Mouse (Mus musculus) CH12F3 (cell line): ENCODE data around the gene Agpat1.

ENCODE experiments used
- in situ Hi-C: fragments of 300-500 bp; cut with MboI; formaldehyde crosslinking; loops from 2 replicates; pipeline ENCODE4 v1.14.3; 2020; ENCODE audit warnings: low sequenced_read_pairs

The Agpat1 gene

DNA sequence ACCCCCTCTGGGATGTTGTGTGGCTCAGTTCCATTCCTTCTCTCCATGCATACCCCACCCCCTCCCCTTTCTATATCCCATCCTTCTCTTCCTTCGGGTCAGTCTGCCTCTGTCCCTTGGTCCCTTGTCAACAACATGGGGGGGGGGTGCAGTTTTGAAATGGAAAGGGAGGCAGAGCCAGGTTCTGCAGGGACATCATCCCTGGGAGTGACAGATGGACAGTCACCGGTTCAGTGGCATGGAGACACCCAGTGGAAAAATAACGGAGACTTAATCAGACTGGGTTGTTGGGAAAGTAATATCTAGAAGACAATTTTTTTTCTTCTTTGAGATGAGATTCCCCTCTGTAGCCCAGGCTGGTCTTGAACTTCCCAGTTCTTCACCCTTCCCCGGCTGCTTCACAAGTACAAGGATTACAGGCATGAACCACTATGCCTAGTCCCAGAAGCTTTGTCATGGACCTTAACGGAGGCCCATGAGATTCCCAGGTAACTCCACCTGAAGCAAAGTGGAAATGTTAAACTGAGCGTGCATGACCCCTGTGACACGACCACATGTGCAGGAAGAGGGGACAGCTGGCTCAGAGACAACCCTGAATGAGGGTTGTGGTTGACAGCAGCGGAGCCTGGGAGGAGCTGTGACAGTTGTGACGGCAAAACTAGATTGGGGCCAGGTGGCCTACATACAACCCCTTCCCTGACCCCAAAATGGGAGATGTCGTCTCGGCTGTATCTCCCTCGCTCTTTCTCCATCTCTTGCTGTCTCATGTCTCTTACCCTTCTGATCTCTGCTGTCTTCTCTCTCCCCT, 25.9 kb downstream of the Agpat1 start:
- in situ Hi-C loops: loop anchor here (10.0 kb wide), 1 partner anchor 195 kb away; no protein-coding TSS in a partner anchor

DNA sequence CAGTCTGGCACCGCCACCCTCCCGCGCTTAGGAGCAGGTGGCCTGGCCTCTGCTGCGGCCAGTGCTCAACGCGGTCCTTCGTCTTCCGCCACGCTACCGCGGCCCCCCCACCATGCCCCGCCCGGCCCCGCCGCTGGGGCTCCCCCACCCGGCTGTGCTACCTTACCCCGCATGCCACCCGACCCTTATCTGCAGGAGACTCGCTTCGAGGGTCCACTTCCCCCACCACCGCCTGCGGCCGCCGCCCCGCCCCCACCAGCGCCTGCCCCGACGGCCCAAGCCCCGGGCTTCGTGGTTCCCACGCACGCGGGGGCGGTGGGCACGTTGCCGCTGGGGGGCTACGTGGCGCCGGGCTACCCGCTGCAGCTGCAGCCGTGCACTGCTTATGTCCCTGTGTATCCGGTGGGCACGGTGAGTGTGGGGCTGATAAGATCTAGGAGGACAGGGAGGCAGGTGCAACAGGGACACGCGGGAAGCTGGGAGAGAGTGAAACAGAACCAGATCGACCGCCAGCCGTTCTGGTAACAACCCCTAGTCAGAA, 26.8 kb downstream of the Agpat1 start:
- in situ Hi-C loops: no loop called here

DNA sequence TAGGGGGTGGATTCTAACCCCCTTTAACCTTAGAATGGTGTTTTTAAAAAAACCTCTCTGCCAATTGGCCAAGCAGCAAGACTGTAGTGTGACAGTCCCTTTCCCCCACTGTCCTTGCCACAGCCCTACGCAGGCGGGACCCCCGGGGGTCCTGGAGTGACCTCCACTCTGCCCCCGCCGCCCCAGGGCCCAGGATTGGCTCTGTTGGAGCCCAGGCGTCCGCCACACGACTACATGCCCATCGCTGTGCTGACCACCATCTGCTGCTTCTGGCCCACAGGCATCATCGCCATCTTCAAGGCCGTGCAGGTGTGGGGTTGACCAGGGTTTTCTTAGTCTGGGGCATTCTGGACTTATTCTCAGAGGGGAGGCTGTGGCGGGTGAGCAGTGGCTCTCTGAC, 27.6 kb downstream of the Agpat1 start:
- in situ Hi-C loops: no loop called here

DNA sequence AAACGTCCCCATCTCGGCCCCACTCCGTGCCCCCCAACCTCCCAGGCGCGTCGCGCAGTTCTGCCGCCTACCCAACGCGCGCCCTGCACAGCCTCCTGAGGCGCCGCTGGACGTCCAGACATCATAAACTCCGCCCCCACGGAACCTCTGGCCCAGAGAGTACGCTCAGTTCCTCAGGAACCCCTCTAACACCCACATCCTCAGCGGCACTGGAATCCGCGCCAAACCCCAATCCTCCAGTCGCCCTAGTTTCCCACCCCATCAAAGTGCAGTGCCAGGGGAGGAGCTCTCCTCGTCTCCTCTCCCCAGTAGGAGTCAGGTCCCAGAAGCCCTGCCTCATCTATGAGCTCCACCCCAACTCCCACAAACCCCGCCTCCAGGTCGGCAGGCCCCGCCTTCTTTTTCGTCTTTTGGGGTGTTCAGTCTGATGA, 28.2 kb downstream of the Agpat1 start:
- in situ Hi-C loops: no loop called here

DNA sequence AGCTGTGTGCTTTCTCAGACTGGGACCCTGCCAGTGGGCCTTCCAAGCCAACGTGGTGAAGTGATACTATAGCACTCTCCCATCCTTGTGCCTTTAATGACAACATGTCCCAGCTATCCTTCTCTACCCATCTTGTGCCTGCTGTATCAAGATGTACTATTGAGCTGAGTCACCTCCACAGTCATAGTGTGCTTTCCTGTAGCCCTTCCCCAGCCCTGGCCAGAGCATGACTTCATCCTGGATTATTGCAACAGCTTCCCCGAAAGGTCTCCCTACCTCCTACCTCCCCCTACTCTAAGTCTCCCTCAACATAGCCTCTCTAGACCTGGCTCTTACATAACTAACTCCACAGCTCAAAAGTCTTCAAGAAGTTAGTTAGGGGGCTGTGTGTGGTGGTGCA, 31.6 kb downstream of the Agpat1 start:
- in situ Hi-C loops: no loop called here

DNA sequence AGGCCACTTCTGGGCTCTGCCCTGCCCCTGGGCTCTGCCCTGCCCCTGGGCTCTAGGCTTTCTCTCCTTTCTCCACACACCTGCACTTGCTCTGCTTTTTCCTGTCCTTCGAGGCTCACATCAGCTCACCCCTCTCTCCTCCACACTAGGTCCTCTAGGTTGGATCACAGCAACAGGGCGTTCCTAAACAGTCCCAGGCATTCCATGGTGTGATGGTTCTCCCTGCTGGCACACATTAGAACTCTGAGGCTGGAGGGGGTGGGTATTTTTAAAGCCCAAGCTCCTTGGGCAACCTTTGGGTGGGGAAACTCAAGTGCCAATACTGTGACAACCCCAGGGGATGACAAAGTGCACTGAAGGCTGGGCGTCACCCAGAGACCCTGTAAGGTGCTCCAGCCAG, 33.4 kb downstream of the Agpat1 start:
- in situ Hi-C loops: no loop called here

DNA sequence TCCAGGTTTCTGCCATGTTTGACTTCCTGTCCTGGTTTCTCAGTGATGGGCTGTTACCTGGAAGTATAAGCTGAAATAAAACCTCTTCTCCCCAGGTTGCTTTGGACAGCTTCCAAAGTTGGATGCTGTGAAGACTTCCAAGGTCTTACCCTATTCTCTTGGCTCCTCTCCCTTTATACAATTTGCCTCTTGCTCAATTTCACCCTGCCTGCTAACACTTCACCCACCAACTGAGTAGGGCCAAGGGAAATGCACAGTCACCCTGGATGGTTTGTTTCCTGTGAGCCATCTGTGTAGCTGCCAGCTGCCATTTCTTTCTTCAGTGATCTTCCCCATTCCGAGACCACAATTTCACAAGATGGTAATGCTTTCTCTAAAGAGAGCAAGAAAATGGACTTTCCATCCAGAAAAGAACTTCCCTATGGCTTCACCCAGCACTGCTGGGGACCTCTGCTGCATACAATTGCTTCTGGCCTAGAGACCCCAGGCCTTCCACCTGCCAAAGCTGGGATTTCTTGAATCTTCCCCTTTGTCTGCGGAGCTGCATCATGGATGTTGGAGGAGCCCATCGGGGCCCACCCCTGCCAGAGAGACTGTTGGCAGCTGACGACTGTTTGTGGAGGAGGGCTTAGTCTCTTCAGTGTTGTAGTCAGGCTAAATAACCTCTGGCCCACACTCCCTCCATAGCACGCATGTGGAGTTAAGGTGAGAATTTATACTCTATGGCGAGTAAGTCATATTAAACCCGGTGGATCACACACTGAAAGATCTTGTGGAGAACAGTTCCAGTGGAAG, 35.6 kb downstream of the Agpat1 start:
- in situ Hi-C loops: no loop called here

DNA sequence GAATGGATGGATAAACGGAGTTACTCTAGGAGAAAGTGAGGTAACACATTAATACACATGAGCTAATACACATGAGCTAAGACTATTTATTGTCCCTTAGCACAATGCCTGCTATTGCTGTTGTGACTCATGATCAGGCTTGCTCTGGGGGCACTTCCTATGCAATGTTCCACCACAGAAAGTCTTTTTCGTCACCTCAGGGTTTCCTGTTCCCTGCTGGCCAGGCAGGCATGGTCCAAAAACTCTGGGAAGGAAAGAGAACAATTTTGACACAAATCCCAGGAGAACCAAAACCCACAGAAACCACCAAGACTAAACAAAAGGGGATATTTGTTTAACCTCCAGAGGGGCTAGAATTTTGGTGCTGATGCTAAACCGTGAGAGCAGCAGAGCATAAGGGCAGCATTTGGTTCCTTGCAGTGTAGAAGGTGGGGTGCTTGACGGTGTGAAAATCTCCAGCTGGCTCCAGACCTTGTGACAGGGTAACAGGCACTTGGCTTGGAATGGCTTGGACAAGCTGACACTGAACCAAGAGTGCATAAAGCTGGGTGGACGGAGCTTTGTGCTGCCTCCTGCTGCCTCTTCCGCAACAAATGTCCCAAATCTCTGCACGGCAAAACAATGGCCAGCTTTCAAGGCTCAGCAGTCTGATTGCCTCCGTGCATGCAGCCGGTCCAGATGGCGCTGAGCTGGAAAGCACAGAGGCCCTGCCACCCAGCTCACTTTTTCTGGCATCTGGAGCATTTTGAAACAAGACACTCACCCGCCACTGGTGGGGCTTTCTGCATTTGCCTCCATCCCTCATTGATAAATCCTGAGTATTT, 36.9 kb downstream of the Agpat1 start:
- in situ Hi-C loops: no loop called here

DNA sequence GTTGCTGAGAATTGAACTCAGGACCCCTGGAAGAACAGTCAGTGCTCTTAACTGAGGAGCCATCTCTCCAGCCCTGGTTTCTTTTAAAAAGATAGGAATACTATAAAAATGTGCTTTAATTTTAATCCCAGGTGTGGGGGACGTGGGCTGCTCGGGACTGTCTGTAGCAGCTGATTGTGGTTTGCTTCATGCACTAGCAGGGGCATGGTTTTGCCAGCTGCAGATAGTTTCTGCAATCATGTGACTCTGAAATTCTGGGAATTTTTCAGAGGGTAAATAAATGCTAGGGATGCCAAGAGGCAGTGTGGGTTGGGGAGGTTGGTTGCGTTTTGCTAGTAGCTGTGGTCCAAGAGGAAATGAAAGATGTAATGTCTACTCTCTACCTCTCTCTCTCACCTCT, 37.9 kb downstream of the Agpat1 start:
- in situ Hi-C loops: no loop called here

DNA sequence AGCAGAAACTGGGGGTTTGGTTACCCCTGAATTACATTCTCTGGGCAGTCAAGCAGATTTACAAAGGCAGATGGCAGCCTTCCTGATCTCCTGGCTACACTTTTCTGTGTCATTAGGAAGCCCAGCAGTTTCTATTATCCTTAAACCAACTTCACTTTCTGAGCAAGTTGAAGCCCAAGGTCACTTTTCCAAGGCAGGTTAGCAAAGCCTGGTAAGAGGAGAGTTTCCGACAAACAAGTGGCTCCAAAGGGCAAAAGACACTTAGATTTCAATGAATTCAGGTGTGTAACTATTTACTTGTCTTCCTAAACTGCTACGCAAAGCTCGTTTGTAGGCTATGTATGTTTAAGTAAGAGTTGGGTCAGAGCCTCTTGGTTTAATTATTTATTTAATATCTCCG, 39.3 kb downstream of the Agpat1 start:
- in situ Hi-C loops: no loop called here

DNA sequence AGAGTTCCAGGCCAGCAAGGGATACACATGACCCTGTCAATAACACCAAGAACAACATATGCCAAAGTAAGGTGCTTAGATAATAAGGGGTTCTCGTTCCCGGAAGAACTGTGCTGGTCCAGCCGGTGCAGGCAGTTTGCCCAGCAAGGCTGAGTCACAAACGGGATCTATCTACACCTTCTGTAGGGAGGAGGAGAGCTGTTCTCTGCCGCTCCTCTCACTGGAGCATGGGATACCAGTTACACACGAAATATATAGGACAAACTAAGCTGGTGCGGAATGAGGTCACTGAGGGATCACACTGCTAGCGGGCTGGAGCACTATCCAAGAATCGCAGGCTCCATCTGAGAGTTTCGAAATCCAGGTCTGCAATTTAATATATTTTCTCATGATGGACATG, 39.9 kb downstream of the Agpat1 start:
- in situ Hi-C loops: no loop called here

DNA sequence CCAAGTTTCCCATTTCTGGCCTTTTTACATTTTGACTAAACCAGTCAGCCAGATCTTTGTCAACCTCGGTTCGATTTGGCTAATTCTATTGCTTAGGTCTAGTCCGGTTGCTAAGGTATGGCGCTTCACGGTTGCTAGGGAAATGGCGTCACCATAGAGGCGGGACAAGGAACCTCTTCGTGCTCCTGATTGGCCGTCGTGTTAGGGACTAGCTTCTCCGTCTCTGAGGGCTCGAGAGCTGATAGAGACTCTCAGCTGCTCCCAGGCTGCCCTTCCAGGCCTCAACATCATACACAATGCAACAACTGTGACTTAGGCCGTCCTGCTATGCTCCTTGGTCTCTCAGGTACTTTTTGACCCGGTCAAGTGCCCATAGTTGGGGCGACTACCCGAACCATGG, 40.5 kb downstream of the Agpat1 start, which contains the start of gene Fkbpl:
Gene Fkbpl, plus strand, starts transcription at position 157 of the 400 bp plus-strand sequence.
- in situ Hi-C loops: no loop called here

DNA sequence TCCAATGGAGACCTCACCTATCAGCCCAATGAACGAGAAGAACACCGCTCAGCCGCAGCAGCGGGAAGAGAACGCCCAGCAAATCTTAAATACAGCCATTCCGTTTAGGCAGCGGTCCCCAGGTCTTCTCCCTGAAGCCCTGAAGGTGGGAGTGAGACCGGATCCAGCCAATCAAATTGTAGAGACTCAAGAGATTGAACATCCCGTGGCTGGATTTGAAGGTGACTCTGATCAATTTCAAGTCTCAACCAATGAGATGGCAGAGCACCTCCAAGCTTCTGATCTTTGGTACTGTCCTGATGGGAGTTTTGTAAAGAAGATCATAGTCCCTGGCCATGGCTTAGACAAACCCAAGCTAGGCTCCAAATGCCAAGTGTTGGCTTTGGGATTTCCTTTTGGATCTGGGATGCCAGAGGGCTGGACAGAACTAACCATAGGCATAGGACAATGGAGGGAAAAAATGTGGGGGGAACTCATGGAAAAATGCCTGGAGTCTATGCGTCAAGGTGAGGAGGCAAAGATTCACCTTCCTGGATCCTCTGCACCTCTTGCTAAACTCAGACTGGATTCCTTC, 41.3 kb downstream of the Agpat1 start:
- in situ Hi-C loops: no loop called here

DNA sequence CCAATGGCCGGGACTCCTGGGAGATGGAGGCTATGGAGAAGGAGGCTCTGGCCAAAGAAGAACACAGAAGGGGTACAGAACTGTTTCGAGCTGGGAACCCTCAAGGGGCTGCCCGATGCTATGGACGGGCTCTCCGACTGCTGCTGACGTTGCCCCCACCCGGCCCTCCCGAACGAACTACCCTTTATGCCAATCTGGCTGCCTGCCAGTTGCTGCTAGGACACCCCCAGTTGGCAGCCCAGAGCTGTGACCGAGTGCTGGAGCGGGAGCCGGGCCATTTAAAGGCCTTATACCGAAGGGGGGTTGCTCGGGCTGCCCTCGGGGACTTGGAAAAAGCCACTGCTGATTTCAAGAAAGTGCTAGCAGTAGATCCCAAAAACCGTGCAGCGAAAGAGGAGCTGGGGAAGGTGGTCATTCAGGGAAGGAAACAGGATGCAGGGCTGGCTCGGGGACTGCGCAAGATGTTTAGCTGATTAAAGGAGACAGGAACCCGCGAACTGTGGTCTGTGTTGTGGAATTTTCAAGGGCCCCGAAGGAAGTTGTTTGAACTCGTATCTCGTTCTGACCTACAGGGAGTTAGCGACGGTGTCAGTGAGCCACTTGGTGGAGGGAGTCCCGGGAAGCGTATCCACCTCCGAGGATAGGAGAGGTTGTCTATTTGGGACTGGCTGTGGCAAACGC, 41.9 kb downstream of the Agpat1 start:
- in situ Hi-C loops: no loop called here

DNA sequence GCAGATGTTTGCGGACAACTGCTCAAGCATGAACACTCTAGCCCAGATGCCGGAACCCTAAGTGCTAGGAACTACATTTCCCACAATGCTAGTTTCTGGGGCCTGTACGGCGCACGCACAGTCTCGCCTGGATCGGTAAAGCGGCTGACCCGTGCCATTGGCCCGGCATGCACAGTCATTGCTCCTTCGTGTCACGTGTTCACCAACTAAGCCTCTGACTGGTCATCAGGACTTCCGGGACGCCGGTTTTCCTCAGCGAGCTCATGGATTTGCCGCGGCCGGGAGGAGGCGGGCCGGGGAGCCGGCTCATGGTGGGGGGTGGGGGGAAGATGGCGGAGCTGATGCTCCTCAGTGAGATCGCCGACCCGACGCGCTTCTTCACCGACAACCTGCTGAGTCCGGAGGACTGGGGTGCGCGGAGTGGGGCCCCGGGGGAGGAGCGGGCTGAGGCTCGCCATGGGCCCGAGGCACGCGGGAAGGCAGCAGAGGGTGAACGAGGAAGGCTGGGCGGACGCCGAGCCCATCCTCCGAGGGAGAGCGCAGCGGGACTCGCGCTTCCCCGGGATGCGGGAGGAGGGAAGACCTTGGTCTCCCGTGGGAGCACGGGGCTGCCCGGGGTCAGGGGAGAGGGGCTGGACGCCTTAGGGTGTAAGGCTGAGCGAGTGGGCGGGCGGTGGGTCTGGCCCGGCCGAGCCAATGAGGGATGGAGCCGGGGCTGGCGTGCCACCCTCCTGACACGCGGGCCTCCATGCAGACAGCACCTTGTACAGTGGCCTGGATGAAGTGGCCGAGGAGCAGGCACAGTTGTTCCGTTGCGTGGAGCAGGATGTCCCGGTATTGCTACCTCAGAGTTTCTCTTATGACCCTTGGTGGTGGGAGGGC, 43.1 kb downstream of the Agpat1 start, which contains the start of gene Atf6b:
Gene Atf6b, plus strand, starts transcription at position 241 of the 882 bp plus-strand sequence.
- in situ Hi-C loops: no loop called here

DNA sequence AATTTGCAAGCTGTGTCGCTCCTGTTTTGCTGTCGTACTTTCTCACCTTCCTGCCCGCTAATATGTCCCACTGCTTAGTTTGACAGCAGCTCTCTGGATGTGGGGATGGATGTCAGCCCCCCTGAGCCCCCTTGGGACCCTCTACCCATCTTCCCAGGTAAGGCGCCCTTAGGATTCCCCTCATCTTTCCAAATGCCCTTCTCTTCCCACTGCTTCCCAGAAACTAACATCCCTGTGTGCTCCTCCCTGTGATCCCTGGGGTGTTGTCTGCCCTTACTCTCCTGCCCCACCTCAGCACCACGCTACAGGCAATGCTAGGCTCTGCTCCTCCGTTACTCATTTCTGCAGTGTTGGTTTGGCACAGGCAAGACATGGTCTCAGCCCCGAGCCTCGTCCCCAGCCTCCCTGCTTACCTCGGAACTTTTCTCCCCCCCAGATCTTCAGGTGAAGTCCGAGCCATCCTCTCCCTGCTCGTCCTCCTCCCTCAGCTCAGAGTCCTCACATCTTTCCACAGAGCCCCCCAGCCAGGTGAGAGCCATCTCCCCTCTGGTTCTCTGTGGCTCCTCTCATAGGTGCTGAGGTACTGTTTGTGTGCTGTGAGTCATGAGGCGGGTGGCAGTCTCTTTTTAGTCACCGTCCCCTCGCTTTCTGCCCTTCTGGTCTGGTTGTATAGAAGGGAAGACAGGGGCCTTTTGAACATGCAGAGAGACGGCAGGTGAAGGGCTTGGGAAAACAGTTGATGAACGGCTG, 44.3 kb downstream of the Agpat1 start:
- in situ Hi-C loops: no loop called here

DNA sequence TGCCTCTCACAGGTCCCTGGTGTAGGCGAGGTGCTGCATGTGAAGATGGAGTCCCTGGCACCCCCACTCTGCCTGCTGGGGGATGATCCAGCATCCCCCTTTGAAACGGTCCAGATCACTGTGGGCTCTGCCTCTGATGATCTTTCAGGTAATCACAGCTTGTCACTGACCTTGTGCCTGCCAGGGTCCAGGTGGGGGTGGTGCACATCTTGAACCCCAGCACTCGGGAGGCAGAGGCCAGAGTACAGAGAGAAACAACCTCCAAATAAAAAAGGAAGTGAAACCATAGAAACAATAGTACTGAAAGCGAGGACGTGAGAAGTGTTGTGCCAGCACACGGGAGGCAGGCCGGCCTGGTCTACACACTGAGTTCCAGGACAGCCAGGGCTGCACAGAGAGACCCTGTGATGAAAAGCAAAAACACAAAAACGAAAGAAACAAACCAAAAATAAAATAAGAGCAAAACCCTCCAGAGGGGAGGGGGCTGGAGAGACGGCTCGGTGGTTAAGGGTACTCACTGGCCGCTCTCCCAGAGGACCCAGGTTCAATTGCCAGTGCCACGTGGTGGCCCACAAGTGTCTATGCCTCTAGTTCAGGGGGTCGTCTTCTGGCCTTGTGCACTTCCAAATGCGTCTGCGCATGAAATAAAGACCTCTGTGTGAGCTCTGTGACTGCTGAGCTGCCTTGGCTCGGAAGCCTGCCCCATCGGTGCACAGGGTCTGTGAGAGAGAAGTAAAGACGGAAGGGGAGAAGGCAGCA, 45.2 kb downstream of the Agpat1 start:
- in situ Hi-C loops: no loop called here

DNA sequence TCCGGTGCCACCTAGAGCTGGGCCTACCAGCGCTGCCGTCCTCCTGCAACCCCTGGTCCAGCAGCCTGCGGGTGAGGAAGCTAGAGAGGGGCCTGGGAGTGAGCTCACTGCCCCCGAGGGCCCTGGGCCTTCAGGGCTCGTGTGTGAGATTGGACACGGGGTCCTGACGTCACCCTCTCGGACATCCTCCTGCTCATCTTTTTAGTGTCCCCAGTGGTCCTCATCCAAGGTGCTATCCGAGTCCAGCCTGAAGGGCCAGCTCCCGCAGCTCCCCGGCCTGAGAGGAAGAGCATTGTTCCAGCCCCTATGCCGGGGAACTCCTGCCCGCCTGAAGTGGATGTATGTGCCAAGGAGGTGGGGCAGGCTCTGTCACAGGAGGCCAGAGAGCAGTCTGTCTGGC, 46.7 kb downstream of the Agpat1 start:
- in situ Hi-C loops: no loop called here
